Mouse (Mus musculus): ENCODE measurements around the gene Srsf7. TPM values are rescaled to one million over a fixed set of nuclear protein-coding genes. Genes with fewer than 3 reads are reported as not detected.

Gene Srsf7
- total and polyA plus RNA-seq, 2 experiments from 2014 or later, result 150 to 224 TPM

DNA sequence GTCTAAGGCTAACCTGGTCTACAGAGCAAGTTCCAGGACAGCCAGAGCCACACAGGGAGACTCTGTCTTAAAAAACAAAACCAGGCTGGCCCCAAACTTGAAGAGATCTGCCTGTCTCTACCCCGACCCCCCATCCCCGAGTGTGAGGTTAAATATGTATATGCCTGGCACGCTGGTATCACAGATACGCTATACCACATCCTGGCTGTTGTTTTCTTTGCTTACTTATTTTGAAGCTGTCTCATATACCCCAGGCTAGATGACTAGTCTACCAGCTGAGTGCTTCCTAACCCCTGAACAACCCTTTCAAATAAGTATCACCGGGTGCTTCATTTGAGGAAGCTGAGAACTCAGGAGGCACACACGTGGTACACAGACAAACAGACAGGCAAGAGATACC lies 37.3 kb downstream of the Srsf7 start:
- H3K4me3 ChIP-seq (ENCODE audit: low read depth, low read length), result no peak overlapping the region
- no peak for ATAC-seq (ENCODE audit: low FRiP score)
- H3K4me1 ChIP-seq (ENCODE audit: insufficient read depth, low read length), result peaks cover 23% of the 10 kb centered on the region
- no peaks in the 10 kb centered on the region for H3K9me3 ChIP-seq (ENCODE audit: low read length)
- H3K9ac ChIP-seq (replicated peaks; ENCODE audit: low read length, poor library complexity, severe bottlenecking), result no peak overlapping the region
- H3K27ac ChIP-seq (ENCODE audit: low read depth, low read length), result no peak overlapping the region
- no peak for DNase-seq (ENCODE audit: low spot score)
- TF ChIP-seq CTCF (IDR thresholded peaks at IDR 0.05), result no peak
- H3K4me2 ChIP-seq (ENCODE audit: low read depth, low read length, poor library complexity, severe bottlenecking), result no peak overlapping the region
- H3K27me3 ChIP-seq (ENCODE audit: insufficient read depth, low read length), result no peaks in the 10 kb centered on the region
- 93% methylated on average over 6 of the region's 6 CpGs for WGBS
- H3K36me3 ChIP-seq (ENCODE audit: insufficient read depth, low read length), result no peaks in the 10 kb centered on the region

DNA sequence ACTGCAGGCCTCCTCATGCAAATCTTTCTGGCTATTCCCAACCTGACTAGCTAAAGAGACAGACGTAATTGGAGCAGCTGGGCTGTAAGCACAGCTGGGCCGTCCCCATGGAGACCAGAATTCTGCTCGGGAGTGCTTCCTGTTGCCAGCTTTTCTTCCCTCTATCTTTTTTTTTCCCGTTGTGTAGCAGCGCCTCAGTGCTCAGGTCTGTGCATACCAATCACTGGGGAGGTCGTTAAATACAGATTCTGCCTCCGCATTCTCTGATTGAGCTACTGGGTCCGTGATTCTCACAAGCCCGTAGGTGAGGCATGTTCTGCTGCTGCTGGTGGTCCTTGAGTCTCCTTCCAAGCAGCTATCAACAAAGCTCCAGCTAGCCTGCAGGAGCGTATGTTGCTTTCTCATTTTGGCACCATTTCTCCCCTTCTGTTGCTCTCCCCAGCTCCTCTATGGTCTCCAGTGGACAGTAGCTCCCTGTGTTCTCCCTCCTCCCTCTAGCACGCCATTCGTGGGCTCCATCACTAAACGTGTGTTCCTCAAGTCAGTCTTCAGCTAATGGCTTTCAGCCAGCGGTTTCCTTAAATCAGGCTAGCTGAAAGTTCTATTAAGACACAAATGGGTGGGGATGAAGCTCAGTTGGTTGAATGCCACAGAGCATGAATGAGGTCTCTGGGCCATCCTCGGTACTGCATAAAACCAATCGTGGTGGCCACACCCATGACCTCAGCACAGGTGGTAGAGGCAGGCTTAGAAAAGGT lies 38.5 kb downstream of the Srsf7 start:
- peak overlapping the region; percentile 45 for H3K4me2 ChIP-seq (ENCODE audit: low read depth, low read length, poor library complexity, severe bottlenecking)

DNA sequence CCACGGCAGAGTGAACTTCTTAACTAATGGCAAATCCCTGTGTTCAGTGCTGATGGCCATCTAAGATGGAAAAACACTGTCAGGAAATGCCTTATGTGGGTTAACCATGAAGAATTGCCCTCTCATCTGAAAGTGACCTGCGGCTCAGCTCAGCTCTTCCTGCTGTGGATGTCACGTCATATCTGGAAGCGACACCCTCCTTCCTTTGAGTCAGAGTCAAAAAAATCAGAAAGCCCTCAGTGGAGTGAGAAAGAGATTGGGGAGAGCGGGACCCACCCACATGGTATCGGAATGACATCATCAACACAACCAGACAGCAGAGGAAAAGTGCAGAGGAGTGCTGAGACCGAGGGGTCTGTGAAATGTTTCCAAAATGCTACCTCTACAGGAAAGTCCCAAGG lies 39.3 kb downstream of the Srsf7 start:
- no peaks in the 10 kb centered on the region for H3K36me3 ChIP-seq (ENCODE audit: insufficient read depth, low read length)
- no peaks in the 10 kb centered on the region for H3K27me3 ChIP-seq (ENCODE audit: insufficient read depth, low read length)
- peak; percentile 76 for ATAC-seq (ENCODE audit: low FRiP score)
- peaks cover 23% of the 10 kb centered on the region for H3K4me1 ChIP-seq (ENCODE audit: insufficient read depth, low read length)
- no peak overlapping the region for H3K4me3 ChIP-seq (ENCODE audit: low read depth, low read length)
- H3K4me2 ChIP-seq (ENCODE audit: low read depth, low read length, poor library complexity, severe bottlenecking), result peak overlapping the region; percentile 45; the same call in 1 of the 2 replicates
- H3K9me3 ChIP-seq (ENCODE audit: low read length), result no peaks in the 10 kb centered on the region
- H3K27ac ChIP-seq (ENCODE audit: low read depth, low read length), result peak overlapping the region; percentile 88
- 47% methylated on average over 7 of the region's 7 CpGs for WGBS
- no peak for TF ChIP-seq CTCF (IDR thresholded peaks at IDR 0.05)
- H3K9ac ChIP-seq (replicated peaks; ENCODE audit: low read length, poor library complexity, severe bottlenecking), result no peak overlapping the region
- peak; percentile 20 for DNase-seq (ENCODE audit: low spot score)

More for the DNA sequence above, 38.5 kb downstream of the Srsf7 start:
- Histone ChIP-seq H3K4me3 (ENCODE audit: low read depth, low read length) (peak overlapping the region; percentile 14; the same call in 1 of the 2 replicates), H3K36me3 (ENCODE audit: insufficient read depth, low read length) (no peaks in the 10 kb centered on the region), H3K9me3 (ENCODE audit: low read length) (no peaks in the 10 kb centered on the region), H3K9ac (replicated peaks; ENCODE audit: low read length, poor library complexity, severe bottlenecking) (peak overlapping the region; percentile 51; the same call in 1 of the 2 replicates), H3K27ac (ENCODE audit: low read depth, low read length) (peak overlapping the region; percentile 88), H3K4me1 (ENCODE audit: insufficient read depth, low read length) (peaks cover 23% of the 10 kb centered on the region), H3K27me3 (ENCODE audit: insufficient read depth, low read length) (no peaks in the 10 kb centered on the region)
- WGBS, result 13% methylated on average over 16 of the region's 16 CpGs
- DNase-seq (ENCODE audit: low spot score) (peak; percentile 89), ATAC-seq (ENCODE audit: low FRiP score) (peak; percentile 88)
- no peak; the same call in 1 of the 2 replicates for TF ChIP-seq CTCF (IDR thresholded peaks at IDR 0.05)

GRCm38 (mm10) chr17:80167436-80167835 lies 39.7 kb downstream of the Srsf7 start:
- Histone ChIP-seq H3K4me3 (ENCODE audit: low read depth, low read length) (no peak overlapping the region), H3K27ac (ENCODE audit: low read depth, low read length) (peak overlapping the region; percentile 88), H3K9ac (replicated peaks; ENCODE audit: low read length, poor library complexity, severe bottlenecking) (no peak overlapping the region), H3K27me3 (ENCODE audit: insufficient read depth, low read length) (no peaks in the 10 kb centered on the region), H3K9me3 (ENCODE audit: low read length) (no peaks in the 10 kb centered on the region), H3K36me3 (ENCODE audit: insufficient read depth, low read length) (no peaks in the 10 kb centered on the region), H3K4me2 (ENCODE audit: low read depth, low read length, poor library complexity, severe bottlenecking) (0 out of 2 replicates have a peak overlapping the region, but pooled peaks have one; percentile 6), H3K4me1 (ENCODE audit: insufficient read depth, low read length) (peaks cover 23% of the 10 kb centered on the region)
- DNase-seq (ENCODE audit: low spot score), result no peak
- no peak for TF ChIP-seq CTCF (IDR thresholded peaks at IDR 0.05)
- 66% methylated on average over 4 of the region's 4 CpGs for WGBS
- no peak for ATAC-seq (ENCODE audit: low FRiP score)

DNA sequence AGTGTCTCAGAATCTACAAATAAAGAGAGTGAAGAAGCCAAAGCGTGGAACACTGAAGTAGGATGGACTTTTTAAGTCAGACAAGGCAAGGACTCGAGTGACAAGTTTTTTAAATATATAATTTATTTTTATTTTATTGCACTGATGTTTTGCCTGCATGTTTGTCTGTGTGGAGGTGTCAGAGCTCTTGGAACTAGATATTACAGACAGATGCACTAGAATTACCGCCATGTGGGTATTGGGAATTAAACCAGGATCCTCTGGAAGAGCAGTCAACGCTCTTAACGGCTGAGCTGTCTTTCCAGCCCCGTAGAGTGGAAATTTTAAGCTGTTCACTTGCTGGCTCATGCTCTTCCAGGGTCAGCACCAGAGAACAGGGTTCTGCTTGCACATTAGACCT lies 40.8 kb downstream of the Srsf7 start:
- Histone ChIP-seq H3K4me1 (ENCODE audit: insufficient read depth, low read length) (peaks cover 23% of the 10 kb centered on the region), H3K4me3 (ENCODE audit: low read depth, low read length) (no peak overlapping the region), H3K27me3 (ENCODE audit: insufficient read depth, low read length) (no peaks in the 10 kb centered on the region), H3K36me3 (ENCODE audit: insufficient read depth, low read length) (no peaks in the 10 kb centered on the region), H3K4me2 (ENCODE audit: low read depth, low read length, poor library complexity, severe bottlenecking) (no peak overlapping the region), H3K9me3 (ENCODE audit: low read length) (no peaks in the 10 kb centered on the region), H3K27ac (ENCODE audit: low read depth, low read length) (no peak overlapping the region), H3K9ac (replicated peaks; ENCODE audit: low read length, poor library complexity, severe bottlenecking) (no peak overlapping the region)
- no peak for ATAC-seq (ENCODE audit: low FRiP score)
- no peak for DNase-seq (ENCODE audit: low spot score)
- no peak for TF ChIP-seq CTCF (IDR thresholded peaks at IDR 0.05)
- WGBS, result 85% methylated on average over 6 of the region's 6 CpGs

DNA sequence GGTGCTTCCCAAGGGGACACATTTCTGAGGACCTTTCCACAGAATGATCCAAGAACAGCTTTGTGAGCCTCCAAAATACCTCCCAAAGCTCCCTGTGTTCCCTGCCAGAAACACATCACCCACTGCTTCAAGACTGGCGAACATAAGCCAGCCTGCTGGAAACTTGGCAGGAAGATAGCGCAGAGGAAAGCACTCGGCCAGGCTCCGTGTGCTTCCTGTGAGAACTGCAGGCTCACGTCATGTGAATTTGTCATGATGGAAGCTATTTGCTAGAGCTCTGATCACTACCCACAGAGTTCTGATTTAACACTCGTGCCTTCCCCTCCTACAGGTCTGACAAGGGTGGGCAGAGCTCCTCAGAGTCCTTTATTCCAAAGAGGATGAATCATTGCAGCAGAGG lies 41.4 kb downstream of the Srsf7 start:
- DNase-seq (ENCODE audit: low spot score), result peak; percentile 81
- H3K4me2 ChIP-seq (ENCODE audit: low read depth, low read length, poor library complexity, severe bottlenecking), result no peak overlapping the region
- H3K36me3 ChIP-seq (ENCODE audit: insufficient read depth, low read length), result no peaks in the 10 kb centered on the region
- no peak overlapping the region for H3K4me3 ChIP-seq (ENCODE audit: low read depth, low read length)
- ATAC-seq (ENCODE audit: low FRiP score), result no peak
- no peak for TF ChIP-seq CTCF (IDR thresholded peaks at IDR 0.05)
- H3K27ac ChIP-seq (ENCODE audit: low read depth, low read length), result no peak overlapping the region
- no peak overlapping the region for H3K9ac ChIP-seq (replicated peaks; ENCODE audit: low read length, poor library complexity, severe bottlenecking)
- H3K4me1 ChIP-seq (ENCODE audit: insufficient read depth, low read length), result peaks cover 23% of the 10 kb centered on the region
- H3K27me3 ChIP-seq (ENCODE audit: insufficient read depth, low read length), result no peaks in the 10 kb centered on the region
- no peaks in the 10 kb centered on the region for H3K9me3 ChIP-seq (ENCODE audit: low read length)
- 68% methylated on average over 6 of the region's 6 CpGs for WGBS
